7 mouse cellular contexts compared by ENCODE assay signal in genomic region chr8:70139981-70140380, GRCm38 (mm10). TPM values are rescaled to one million over a fixed set of nuclear protein-coding genes. Genes with fewer than 3 reads are reported as not detected.
A peak's percentile ranks its signal among the peaks of the same experiment; 100 is the strongest.
DNase-seq lines count a peak whose midpoint lies in the region; ATAC-seq and TF ChIP-seq lines count a peak whose summit lies in the region.

No protein-coding gene starts in this region.

- peaks cover 25% of the 10 kb centered on the region for H3K36me3 ChIP-seq in lung, embryonic 15.5 days
- H3K36me3 ChIP-seq in embryonic facial prominence, embryonic 12.5 days, result peaks cover 47% of the 10 kb centered on the region
- H3K36me3 ChIP-seq in intestine, postnatal 0 days (ENCODE audit: control insufficient read depth, insufficient read depth), result peaks cover 48% of the 10 kb centered on the region
- peaks cover 37% of the 10 kb centered on the region for H3K36me3 ChIP-seq in neural tube, embryonic 15.5 days

- peak overlapping the region; percentile 72 for H3K9ac ChIP-seq in lung, embryonic 15.5 days
- H3K9ac ChIP-seq in embryonic facial prominence, embryonic 12.5 days, result peak overlapping the region; percentile 81
- H3K9ac ChIP-seq in intestine, postnatal 0 days (ENCODE audit: low read depth, low read length), result peak overlapping the region; percentile 56
- H3K9ac ChIP-seq in neural tube, embryonic 15.5 days (replicated peaks), result peak overlapping the region; percentile 89

- peak overlapping the region; percentile 79 for H3K27ac ChIP-seq in lung, embryonic 15.5 days
- peak overlapping the region; percentile 85 for H3K27ac ChIP-seq in embryonic facial prominence, embryonic 12.5 days
- peak overlapping the region; percentile 79 for H3K27ac ChIP-seq in intestine, postnatal 0 days (ENCODE audit: low read depth, low read length)
- peak overlapping the region; percentile 86 for H3K27ac ChIP-seq in neural tube, embryonic 15.5 days (replicated peaks)

- no peak for TF ChIP-seq CTCF in intestine, postnatal 0 days (IDR thresholded peaks at IDR 0.05; ENCODE audit: low read depth)

- no peak for ATAC-seq in lung, embryonic 15.5 days (ENCODE audit: borderline replicate concordance, extremely low read depth, low FRiP score, low TSS enrichment)
- no peak for ATAC-seq in embryonic facial prominence, embryonic 12.5 days (ENCODE audit: insufficient number of reproducible peaks, insufficient read depth, low FRiP score, low TSS enrichment)
- ATAC-seq in intestine, postnatal 0 days, result no peak
- ATAC-seq in neural tube, embryonic 15.5 days (ENCODE audit: low FRiP score), result no peak

- WGBS in lung, embryonic 15.5 days, result 8% methylated on average over 9 of the region's 9 CpGs
- 11% methylated on average over 9 of the region's 9 CpGs for WGBS in embryonic facial prominence, embryonic 12.5 days
- 6% methylated on average over 9 of the region's 9 CpGs for WGBS in intestine, postnatal 0 days
- WGBS in neural tube, embryonic 15.5 days, result 12% methylated on average over 9 of the region's 9 CpGs

- no peaks in the 10 kb centered on the region for H3K27me3 ChIP-seq in lung, embryonic 15.5 days
- H3K27me3 ChIP-seq in embryonic facial prominence, embryonic 12.5 days, result no peaks in the 10 kb centered on the region
- no peaks in the 10 kb centered on the region for H3K27me3 ChIP-seq in intestine, postnatal 0 days (replicated peaks; ENCODE audit: control insufficient read depth, insufficient read depth, low read length)
- H3K27me3 ChIP-seq in neural tube, embryonic 15.5 days (replicated peaks), result no peaks in the 10 kb centered on the region

- no peak for DNase-seq in lung, postnatal 4 days
- DNase-seq in frontal cortex, postnatal 25 days (ENCODE audit: low spot score in 2 of 2), result no peak
- no peak for DNase-seq in adrenal gland, postnatal 36 days

- peak overlapping the region; percentile 56 for H3K4me2 ChIP-seq in lung, embryonic 15.5 days
- peak overlapping the region; percentile 82 for H3K4me2 ChIP-seq in embryonic facial prominence, embryonic 12.5 days (replicated peaks)
- peak overlapping the region; percentile 71 for H3K4me2 ChIP-seq in intestine, postnatal 0 days (replicated peaks; ENCODE audit: low read depth)
- H3K4me2 ChIP-seq in neural tube, embryonic 15.5 days, result peak overlapping the region; percentile 78

- peak overlapping the region; percentile 74 for H3K4me3 ChIP-seq in lung, embryonic 15.5 days
- peak overlapping the region; percentile 81 for H3K4me3 ChIP-seq in embryonic facial prominence, embryonic 12.5 days
- peak overlapping the region; percentile 76 for H3K4me3 ChIP-seq in intestine, postnatal 0 days (ENCODE audit: low read depth, low read length)
- peak overlapping the region; percentile 73 for H3K4me3 ChIP-seq in neural tube, embryonic 15.5 days (replicated peaks)

- H3K4me1 ChIP-seq in lung, embryonic 15.5 days, result peaks cover 19% of the 10 kb centered on the region
- peaks cover 18% of the 10 kb centered on the region for H3K4me1 ChIP-seq in embryonic facial prominence, embryonic 12.5 days
- H3K4me1 ChIP-seq in intestine, postnatal 0 days (replicated peaks; ENCODE audit: control insufficient read depth, insufficient read depth, low read length), result peaks cover 6% of the 10 kb centered on the region
- peaks cover 25% of the 10 kb centered on the region for H3K4me1 ChIP-seq in neural tube, embryonic 15.5 days

- H3K9me3 ChIP-seq in lung, embryonic 15.5 days, result no peaks in the 10 kb centered on the region
- H3K9me3 ChIP-seq in embryonic facial prominence, embryonic 12.5 days, result no peaks in the 10 kb centered on the region
- H3K9me3 ChIP-seq in intestine, postnatal 0 days (ENCODE audit: control insufficient read depth), result no peaks in the 10 kb centered on the region
- no peaks in the 10 kb centered on the region for H3K9me3 ChIP-seq in neural tube, embryonic 15.5 days (replicated peaks)

RNA-seq across cellular contexts. Expression of gene Mef2b, which starts 0.5 kb away (rescaled TPM):
- polyA plus RNA-seq in lung, embryonic 15.5 days (2015; fragmentation: Nextera tagmentation; extraction: Ambion mirVana), result 0.21 and 0.22 TPM in 2 replicates
- polyA plus RNA-seq in embryonic facial prominence, embryonic 12.5 days (2016; fragmentation: Nextera tagmentation; extraction: Ambion mirVana), result 1.4 and 1.9 TPM in 2 replicates
- polyA plus RNA-seq in intestine, postnatal 0 days (2015; fragmentation: Nextera tagmentation; extraction: Ambion mirVana), result 0.12 TPM in 1 of 2 replicates, not detected in the other
- 1.4 and 1.5 TPM in 2 replicates for polyA plus RNA-seq in neural tube, embryonic 15.5 days (2015; fragmentation: Nextera tagmentation; extraction: Ambion mirVana)
- total RNA-seq in adrenal gland, postnatal 36 days (2021), result under 1 TPM; 0.46 to 0.49 TPM

RNA-seq across cellular contexts. Expression of gene Borcs8, which starts 0.7 kb away (rescaled TPM):
- 44.9 and 45.7 TPM in 2 replicates for polyA plus RNA-seq in lung, embryonic 15.5 days (2015; fragmentation: Nextera tagmentation; extraction: Ambion mirVana)
- polyA plus RNA-seq in embryonic facial prominence, embryonic 12.5 days (2016; fragmentation: Nextera tagmentation; extraction: Ambion mirVana), result 46.5 and 46.7 TPM in 2 replicates
- 29.2 and 32.5 TPM in 2 replicates for polyA plus RNA-seq in intestine, postnatal 0 days (2015; fragmentation: Nextera tagmentation; extraction: Ambion mirVana)
- 60.8 and 62.6 TPM in 2 replicates for polyA plus RNA-seq in neural tube, embryonic 15.5 days (2015; fragmentation: Nextera tagmentation; extraction: Ambion mirVana)
- 10 to 100 TPM; 52.5 to 55.0 TPM for total RNA-seq in adrenal gland, postnatal 36 days (2021)

RNA-seq across cellular contexts. Expression of gene Rfxank, which starts 1.0 kb away (rescaled TPM):
- 20.3 TPM in 2 replicates for polyA plus RNA-seq in lung, embryonic 15.5 days (2015; fragmentation: Nextera tagmentation; extraction: Ambion mirVana)
- 25.8 and 28.3 TPM in 2 replicates for polyA plus RNA-seq in embryonic facial prominence, embryonic 12.5 days (2016; fragmentation: Nextera tagmentation; extraction: Ambion mirVana)
- polyA plus RNA-seq in intestine, postnatal 0 days (2015; fragmentation: Nextera tagmentation; extraction: Ambion mirVana), result 11.1 and 11.2 TPM in 2 replicates
- polyA plus RNA-seq in neural tube, embryonic 15.5 days (2015; fragmentation: Nextera tagmentation; extraction: Ambion mirVana), result 12.3 and 14.6 TPM in 2 replicates
- total RNA-seq in adrenal gland, postnatal 36 days (2021), result 10 to 100 TPM; 15.2 to 17.1 TPM

RNA-seq across cellular contexts. Expression of gene Nr2c2ap, which starts 8.8 kb away (rescaled TPM):
- 30.9 and 32.5 TPM in 2 replicates for polyA plus RNA-seq in lung, embryonic 15.5 days (2015; fragmentation: Nextera tagmentation; extraction: Ambion mirVana)
- polyA plus RNA-seq in embryonic facial prominence, embryonic 12.5 days (2016; fragmentation: Nextera tagmentation; extraction: Ambion mirVana), result 24.2 and 25.0 TPM in 2 replicates
- polyA plus RNA-seq in intestine, postnatal 0 days (2015; fragmentation: Nextera tagmentation; extraction: Ambion mirVana), result 44.0 and 44.1 TPM in 2 replicates
- 47.2 and 49.0 TPM in 2 replicates for polyA plus RNA-seq in neural tube, embryonic 15.5 days (2015; fragmentation: Nextera tagmentation; extraction: Ambion mirVana)
- total RNA-seq in adrenal gland, postnatal 36 days (2021), result 10 to 100 TPM; 17.7 to 21.5 TPM

RNA-seq across cellular contexts. Expression of gene Ncan, which starts 19.3 kb away (rescaled TPM):
- 0.22 and 0.23 TPM in 2 replicates for polyA plus RNA-seq in lung, embryonic 15.5 days (2015; fragmentation: Nextera tagmentation; extraction: Ambion mirVana)
- polyA plus RNA-seq in embryonic facial prominence, embryonic 12.5 days (2016; fragmentation: Nextera tagmentation; extraction: Ambion mirVana), result 4.1 and 6.1 TPM in 2 replicates
- polyA plus RNA-seq in intestine, postnatal 0 days (2015; fragmentation: Nextera tagmentation; extraction: Ambion mirVana), result 0.31 and 0.39 TPM in 2 replicates
- 160 and 169 TPM in 2 replicates for polyA plus RNA-seq in neural tube, embryonic 15.5 days (2015; fragmentation: Nextera tagmentation; extraction: Ambion mirVana)
- under 1 TPM; 0.23 to 0.46 TPM for total RNA-seq in adrenal gland, postnatal 36 days (2021)
